In genomic region chr6:40236841-40237765, GRCm38 (mm10) we compare ENCODE assay signal across 9 mouse cellular contexts.
A peak's percentile ranks its signal among the peaks of the same experiment; 100 is the strongest.
DNase-seq lines count a peak whose midpoint lies in the region; TF ChIP-seq lines count a peak whose summit lies in the region.
"Had no signal": no experiment of that assay in that cellular context is flagged by ENCODE, and none has a peak within 500 bp of the region (broad histone marks: within the 10 kb centered on the region; RNA-seq: fewer than 3 reads in every experiment).

No protein-coding gene starts in this region.

- H3K9ac ChIP-seq in heart, adult 2 months (ENCODE audit: low read depth, low read length) = no peak overlapping the region
- H3K9ac ChIP-seq: neural tube, embryonic 13.5 days had no signal

- WGBS in heart, adult 2 months = 63% methylated on average over 13 of the region's 13 CpGs

- no peaks in the 10 kb centered on the region for H3K79me2 ChIP-seq in heart, adult 2 months (replicated peaks; ENCODE audit: control insufficient read depth, insufficient read depth, low read length)

- no peak overlapping the region for H3K4me3 ChIP-seq in heart, adult 2 months
- H3K4me3 ChIP-seq in cortical plate, adult 2 months (ENCODE audit: insufficient read depth, low read length) = no peak overlapping the region
- H3K4me3 ChIP-seq: neural tube, embryonic 13.5 days had no signal

- peak; percentile 63 for TF ChIP-seq CTCF in heart, adult 2 months (IDR thresholded peaks at IDR 0.05)
- peak; percentile 48 for TF ChIP-seq CTCF in cortical plate, adult 2 months (IDR thresholded peaks at IDR 0.05; ENCODE audit: extremely low read depth, insufficient read depth, low read length)

- no peaks in the 10 kb centered on the region for H3K4me1 ChIP-seq in heart, adult 2 months (ENCODE audit: control insufficient read depth, insufficient read depth, low read length)
- H3K4me1 ChIP-seq in cortical plate, adult 2 months (ENCODE audit: control insufficient read depth, insufficient read depth, low read length) = peaks cover 7% of the 10 kb centered on the region

- TF ChIP-seq POLR2A in heart, adult 2 months (IDR thresholded peaks at IDR 0.05; ENCODE audit: insufficient read depth, low read depth, low read length) = no peak
- no peak for TF ChIP-seq POLR2A in cortical plate, adult 2 months (IDR thresholded peaks at IDR 0.05; ENCODE audit: extremely low read depth, insufficient read depth, low read length)

- no peaks in the 10 kb centered on the region for H3K27me3 ChIP-seq in heart, adult 2 months (ENCODE audit: control insufficient read depth, insufficient read depth, low read length)
- H3K27me3 ChIP-seq: neural tube, embryonic 13.5 days had no signal

- H3K27ac ChIP-seq in heart, adult 2 months = no peak overlapping the region
- H3K27ac ChIP-seq in cortical plate, adult 2 months (ENCODE audit: insufficient read depth, low read length) = no peak overlapping the region
- H3K27ac ChIP-seq: neural tube, embryonic 13.5 days had no signal

- DNase-seq in heart, adult 2 months = peak in 1 of 2 experiments; percentile 35
- no peak for DNase-seq in heart, adult 11 months
- DNase-seq in 3T3-L1 (ENCODE audit: low read depth, low spot score) = peak; percentile 57
- peak; percentile 36 to 45 for DNase-seq in adrenal gland, adult 18-20 months (ENCODE audit: low spot score in 2 of 2)
- DNase-seq in induced T-regulatory cell, adult 2 months (ENCODE audit: low read depth) = peak; percentile 63
- peak; percentile 71 for DNase-seq in lung, postnatal 36 days
- peak; percentile 77 for DNase-seq in testis, postnatal 10 days (ENCODE audit: low spot score)

- intact Hi-C loops in heart, adult 2 months (cut with DNase I) = loop anchor here (1.0 to 5.0 kb wide), 2 partner anchors 65 to 156 kb away; no protein-coding TSS in a partner anchor

- no peak for TF ChIP-seq EP300 in heart, adult 2 months (IDR thresholded peaks at IDR 0.05; ENCODE audit: insufficient read depth, low read depth, low read length)

- H3K36me3 ChIP-seq in heart, adult 2 months (ENCODE audit: control insufficient read depth, insufficient read depth, low read length) = no peaks in the 10 kb centered on the region
- H3K36me3 ChIP-seq: neural tube, embryonic 13.5 days had no signal
